Mouse (Mus musculus) liver, postnatal 0 days (tissue): ENCODE measurements at regions not wholly inside any gene's neighbourhood (a gene's known extent, or its start where the extent isn't known, plus 50 kb on each side); places are given as distances from the start of the nearest gene placed in this dataset.

Source experiments
- CTCF ChIP-seq: sonication (generic); IDR thresholded peaks from 2 replicates; pipeline ENCODE4 v1.5.1; 2016; ENCODE audit warnings: antibody characterized with exemption, low read depth
- EP300 ChIP-seq: IDR thresholded peaks from 2 replicates; pipeline ENCODE4 v1.6.1; 2016; ENCODE audit warnings: antibody characterized with exemption, low read depth, mild to moderate bottlenecking

- TF ChIP-seq EP300: no peak
- no peak for TF ChIP-seq CTCF
These were observed 159.5 kb upstream of the Irf2bp2 start for GRCm38 (mm10) chr8:126753059-126753855.
